Mouse (Mus musculus): ENCODE results near the gene Rab3a.

DNA sequence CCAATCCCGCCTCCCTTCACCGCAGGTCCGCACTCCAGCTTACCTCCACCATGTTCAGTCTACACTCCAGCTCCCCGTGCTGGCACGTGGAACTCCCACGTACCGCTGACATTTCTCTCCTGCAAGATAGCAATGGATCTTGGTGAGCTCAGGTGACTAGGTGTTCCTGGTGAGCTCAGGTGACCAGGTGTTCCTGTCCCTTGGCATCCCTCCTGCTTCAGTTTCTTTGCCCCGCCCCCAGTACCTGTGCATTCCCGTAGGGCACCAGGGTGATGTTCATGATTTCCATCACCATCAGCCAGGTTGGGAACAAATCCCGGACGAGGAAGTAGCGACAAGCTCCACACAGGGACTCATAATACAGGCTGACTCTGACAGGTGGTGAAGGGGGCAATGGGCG is 10.2 kb downstream of the Rab3a start:
- TF ChIP-seq CTCF (IDR thresholded peaks at IDR 0.05; ENCODE audit: low read depth, low read length) (no peak), TAL1 (conservative IDR thresholded peaks at IDR 0.05; ENCODE audit: low read depth, low read length) (no peak), POLR2AphosphoS5 (IDR thresholded peaks at IDR 0.05; ENCODE audit: insufficient replicate concordance, low read depth, low read length) (no peak)
